Mouse (Mus musculus): ENCODE data around the gene Srd5a1. TPM values are rescaled to one million over a fixed set of nuclear protein-coding genes. Genes with fewer than 3 reads are reported as not detected.

The Srd5a1 gene
- total and polyA plus RNA-seq, 3 experiments = 7.7 to 10.5 TPM; not detected in 1

DNA sequence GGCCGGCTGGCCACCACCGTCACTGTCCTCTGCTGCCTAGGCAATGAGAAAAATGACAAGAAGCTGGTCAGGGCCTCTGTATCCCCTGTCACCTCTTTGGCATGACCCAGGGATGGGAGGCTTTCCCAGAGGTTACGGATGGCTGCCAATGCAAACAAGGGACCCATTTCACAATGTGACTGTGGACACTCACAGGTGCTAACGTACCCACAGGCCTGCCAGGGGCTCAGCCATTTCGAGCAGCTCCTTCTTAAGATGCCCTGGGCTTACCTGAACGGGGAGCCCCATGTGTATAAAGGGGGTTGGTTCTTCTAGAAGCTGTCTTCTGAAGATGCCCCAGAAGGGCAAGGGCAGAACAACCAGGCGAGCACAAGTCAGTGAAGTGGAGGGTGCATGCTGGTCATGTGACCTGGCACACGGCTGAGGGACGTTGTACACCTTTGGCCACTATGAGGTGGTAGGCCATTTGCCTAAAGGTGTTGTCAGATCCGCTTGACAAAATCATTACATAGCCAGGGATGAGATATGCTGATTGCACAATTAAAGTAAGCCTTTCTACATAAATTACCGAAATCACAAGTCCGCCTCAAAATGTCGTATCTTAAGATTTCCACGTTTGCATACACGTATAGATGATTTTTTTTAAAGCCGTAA is 33.9 kb downstream of the Srd5a1 start:
- no peaks in the 10 kb centered on the region for H3K36me3 ChIP-seq (ENCODE audit: control insufficient read depth in 1 of 2, insufficient read depth in 2 of 2, low read length in 2 of 2)
- no peak overlapping the region for H3K4me3 ChIP-seq (ENCODE audit: control insufficient read depth in 1 of 2, insufficient read depth in 1 of 2, low read depth in 2 of 2, low read length in 2 of 2)
- no peaks in the 10 kb centered on the region for H3K4me1 ChIP-seq (ENCODE audit: control insufficient read depth in 1 of 2, insufficient read depth in 2 of 2, low read length in 2 of 2)
- H3K9me3 ChIP-seq (replicated peaks; ENCODE audit: insufficient read depth, low read length) = no peaks in the 10 kb centered on the region
- no peak overlapping the region for H3K27ac ChIP-seq (ENCODE audit: control insufficient read depth, low read depth, low read length)
- DNase-seq (ENCODE audit: low read depth, low spot score) = no peak
- H3K27me3 ChIP-seq (ENCODE audit: control insufficient read depth in 1 of 2, insufficient read depth in 2 of 2, low read length in 2 of 2) = no peaks in the 10 kb centered on the region
- H3K9ac ChIP-seq (ENCODE audit: control insufficient read depth, low read depth, low read length, poor library complexity, severe bottlenecking) = no peak overlapping the region
- TF ChIP-seq TAL1 (IDR thresholded peaks at IDR 0.05; ENCODE audit: low read length) (no peak), ZMIZ1 (IDR thresholded peaks at IDR 0.05; ENCODE audit: low read depth, low read length) (no peak), JUND (IDR thresholded peaks at IDR 0.05; ENCODE audit: low read depth, low read length) (no peak), MAZ (IDR thresholded peaks at IDR 0.05; ENCODE audit: low read depth, low read length) (no peak), ETS1 (IDR thresholded peaks at IDR 0.05; ENCODE audit: low read depth, low read length) (no peak), POLR2AphosphoS5 (IDR thresholded peaks at IDR 0.05; ENCODE audit: borderline replicate concordance, low read depth, low read length) (no peak), NRF1 (IDR thresholded peaks at IDR 0.05; ENCODE audit: insufficient read depth, low read depth, low read length, poor library complexity, severe bottlenecking) (no peak), UBTF (IDR thresholded peaks at IDR 0.05; ENCODE audit: borderline replicate concordance, insufficient read depth, low read depth, low read length) (no peak), GATA1 (IDR thresholded peaks at IDR 0.05; ENCODE audit: low read depth, low read length) (no peak), KAT2A (conservative IDR thresholded peaks at IDR 0.05; ENCODE audit: low read depth, low read length) (no peak), USF2 (IDR thresholded peaks at IDR 0.05; ENCODE audit: borderline replicate concordance in 1 of 2, insufficient read depth in 1 of 2, low read depth in 1 of 2, low read length in 2 of 2) (no peak), ELF1 (IDR thresholded peaks at IDR 0.05; ENCODE audit: low read depth, low read length) (no peak), SIN3A (IDR thresholded peaks at IDR 0.05; ENCODE audit: low read length) (no peak), NELFE (IDR thresholded peaks at IDR 0.05; ENCODE audit: low read depth, low read length) (no peak), SMC3 (IDR thresholded peaks at IDR 0.05; ENCODE audit: low read depth, low read length) (no peak), E2F4 (IDR thresholded peaks at IDR 0.05; ENCODE audit: borderline replicate concordance, low read depth, low read length) (no peak), BHLHE40 (IDR thresholded peaks at IDR 0.05; ENCODE audit: borderline replicate concordance, low read depth, low read length) (no peak)
- H3K79me2 ChIP-seq (ENCODE audit: control insufficient read depth, insufficient read depth, low read length, poor library complexity) = no peaks in the 10 kb centered on the region

DNA sequence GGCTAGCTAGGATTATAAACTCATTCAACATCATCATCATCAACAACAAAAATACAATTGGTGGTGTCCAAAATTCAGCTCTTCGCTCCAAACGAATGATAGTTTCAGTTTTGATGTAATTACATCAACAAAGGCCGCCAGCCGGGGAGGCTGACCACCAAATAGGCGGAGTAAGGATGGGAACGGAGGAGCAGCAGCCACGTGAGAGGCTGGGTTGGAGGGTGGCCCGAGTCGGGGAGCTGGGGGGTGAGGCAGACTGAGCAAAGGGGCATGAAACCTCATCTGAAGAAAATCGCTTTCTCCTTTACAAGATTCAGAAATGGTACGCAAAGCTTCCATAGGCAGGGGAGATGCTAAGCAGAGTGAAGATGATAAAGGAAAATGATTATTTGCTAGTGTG is 34.6 kb downstream of the Srd5a1 start:
- Histone ChIP-seq H3K79me2 (ENCODE audit: control insufficient read depth, insufficient read depth, low read length, poor library complexity) (no peaks in the 10 kb centered on the region), H3K4me1 (ENCODE audit: control insufficient read depth in 1 of 2, insufficient read depth in 2 of 2, low read length in 2 of 2) (no peaks in the 10 kb centered on the region), H3K27me3 (ENCODE audit: control insufficient read depth in 1 of 2, insufficient read depth in 2 of 2, low read length in 2 of 2) (no peaks in the 10 kb centered on the region), H3K9ac (ENCODE audit: control insufficient read depth, low read depth, low read length, poor library complexity, severe bottlenecking) (no peak overlapping the region), H3K27ac (ENCODE audit: control insufficient read depth, low read depth, low read length) (no peak overlapping the region), H3K9me3 (replicated peaks; ENCODE audit: insufficient read depth, low read length) (no peaks in the 10 kb centered on the region), H3K4me3 (ENCODE audit: control insufficient read depth in 1 of 2, insufficient read depth in 1 of 2, low read depth in 2 of 2, low read length in 2 of 2) (no peak overlapping the region), H3K36me3 (ENCODE audit: control insufficient read depth in 1 of 2, insufficient read depth in 2 of 2, low read length in 2 of 2) (no peaks in the 10 kb centered on the region)
- no peak for TF ChIP-seq MXI1 (IDR thresholded peaks at IDR 0.05; ENCODE audit: low read depth, low read length)
- TF ChIP-seq ZMIZ1 (IDR thresholded peaks at IDR 0.05; ENCODE audit: low read depth, low read length) = no peak
- no peak for TF ChIP-seq POLR2AphosphoS5 (IDR thresholded peaks at IDR 0.05; ENCODE audit: borderline replicate concordance, low read depth, low read length)
- no peak for TF ChIP-seq EP300 (IDR thresholded peaks at IDR 0.05; ENCODE audit: low read depth in 1 of 2, low read length in 2 of 2)
- TF ChIP-seq ZNF384 (IDR thresholded peaks at IDR 0.05; ENCODE audit: low read depth, low read length) = no peak
- TF ChIP-seq SIN3A (IDR thresholded peaks at IDR 0.05; ENCODE audit: low read length) = no peak
- no peak for TF ChIP-seq KAT2A (conservative IDR thresholded peaks at IDR 0.05; ENCODE audit: low read depth, low read length)
- TF ChIP-seq UBTF (IDR thresholded peaks at IDR 0.05; ENCODE audit: borderline replicate concordance, insufficient read depth, low read depth, low read length) = no peak
- no peak for TF ChIP-seq SMC3 (IDR thresholded peaks at IDR 0.05; ENCODE audit: low read depth, low read length)
- no peak for TF ChIP-seq MEF2A (IDR thresholded peaks at IDR 0.05; ENCODE audit: extremely low read depth, insufficient replicate concordance, low read depth, low read length, poor library complexity, severe bottlenecking)
- TF ChIP-seq NRF1 (IDR thresholded peaks at IDR 0.05; ENCODE audit: insufficient read depth, low read depth, low read length, poor library complexity, severe bottlenecking) = no peak
- no peak for TF ChIP-seq CTCF (IDR thresholded peaks at IDR 0.05 in 2 of 3, conservative IDR thresholded peaks at IDR 0.05 in 1 of 3; ENCODE audit: control insufficient read depth in 1 of 3, insufficient read depth in 1 of 3, low read depth in 2 of 3, low read length in 3 of 3, poor library complexity in 1 of 3, severe bottlenecking in 1 of 3)
- TF ChIP-seq MAX (IDR thresholded peaks at IDR 0.05; ENCODE audit: low read length) = no peak
- TF ChIP-seq ZC3H11A (IDR thresholded peaks at IDR 0.05; ENCODE audit: low read depth, low read length) = no peak
- TF ChIP-seq POLR2A (IDR thresholded peaks at IDR 0.05; ENCODE audit: control insufficient read depth in 1 of 2, insufficient read depth in 1 of 2, low read depth in 1 of 2, low read length in 2 of 2, poor library complexity in 1 of 2) = no peak
- DNase-seq (ENCODE audit: low read depth, low spot score) = no peak
